Mouse (Mus musculus) olfactory bulb, adult 2 months (tissue): ENCODE measurements around the gene Wdr54.

Experiments
- CTCF ChIP-seq: fragments of 200-500 bp; IDR thresholded peaks from 2 replicates; pipeline ENCODE4 v1.5.1; 2012; ENCODE audit warnings: low read depth, mild to moderate bottlenecking, low read length, moderate library complexity; ENCODE audit not compliant: insufficient read depth
- POLR2A ChIP-seq: fragments of 200-500 bp; IDR thresholded peaks from 2 replicates; pipeline ENCODE4 v1.6.1; 2012; ENCODE audit warnings: mild to moderate bottlenecking, low read depth, low read length, moderate library complexity; ENCODE audit not compliant: insufficient read depth

- no peak for TF ChIP-seq POLR2A
- TF ChIP-seq CTCF, result no peak
These were observed 31.3 kb downstream of the Wdr54 start for GRCm38 (mm10) chr6:83124851-83125312.
